Mouse (Mus musculus) liver, embryonic 11.5 days (tissue): ENCODE measurements around the gene Ss18l2. TPM values are rescaled to one million over a fixed set of nuclear protein-coding genes. Genes with fewer than 3 reads are reported as not detected.

Experiments
- ATAC-seq: fragments of 200-750 bp; cut with Nextera tagmentation; replicated peaks from 2 replicates; pipeline ENCODE4 v1.8.0; 2017; ENCODE audit warnings: moderate number of reproducible peaks, mild to moderate bottlenecking, moderate TSS enrichment, moderate library complexity; ENCODE audit not compliant: low FRiP score
- DNase-seq: peaks from one replicate; pipeline ENCODE4 v3.0.0-alpha.2; 2017; ENCODE audit warnings: low spot score
- H3K27ac ChIP-seq: fragments of 300-500 bp; sonication (generic); 2 replicates; pipeline ENCODE4 v1.5.1; 2014; ENCODE audit warnings: mild to moderate bottlenecking, low read depth, low read length, control low read depth
- H3K27me3 ChIP-seq: fragments of 300-500 bp; sonication (generic); replicated peaks from 2 replicates; pipeline ENCODE4 v1.6.1; 2014; ENCODE audit warnings: low read length, mixed read lengths; ENCODE audit not compliant: control insufficient read depth, insufficient read depth
- H3K36me3 ChIP-seq: fragments of 300-500 bp; sonication (generic); 2 replicates; pipeline ENCODE4 v1.6.1; 2014; ENCODE audit warnings: mild to moderate bottlenecking, low read length, moderate library complexity, mixed read lengths; ENCODE audit not compliant: control insufficient read depth, insufficient read depth
- H3K4me1 ChIP-seq: fragments of 300-500 bp; sonication (generic); replicated peaks from 2 replicates; pipeline ENCODE4 v1.6.1; 2014; ENCODE audit warnings: low read length, mixed read lengths; ENCODE audit not compliant: control insufficient read depth, insufficient read depth
- H3K4me2 ChIP-seq: fragments of 300-500 bp; sonication (generic); 2 replicates; pipeline ENCODE4 v1.6.1; 2014; ENCODE audit warnings: mild to moderate bottlenecking, control low read depth, moderate library complexity
- H3K4me3 ChIP-seq: fragments of 300-500 bp; sonication (generic); 2 replicates; pipeline ENCODE4 v1.5.1; 2014; ENCODE audit warnings: low read depth, low read length, control low read depth
- H3K9ac ChIP-seq: fragments of 300-500 bp; sonication (generic); 2 replicates; pipeline ENCODE4 v1.6.1; 2014; ENCODE audit warnings: low read depth, low read length, control low read depth
- H3K9me3 ChIP-seq: fragments of 300-500 bp; sonication (generic); 2 replicates; pipeline ENCODE4 v1.6.1; 2016; ENCODE audit warnings: low read length, inconsistent platforms, mixed read lengths; ENCODE audit not compliant: control insufficient read depth
- WGBS: fragments of 180-500 bp; shearing (Covaris S2); extraction: QIAGEN DNeasy Blood & Tissue Kit; methylation state at CpG from one replicate; pipeline ENCODE4 v1.1.7; 2014; 5-methylcytosine and 5-hydroxymethylcytosine counted together
- polyA plus RNA-seq: library from polyadenylated mRNA; unstranded; fragments of >200 nt; fragmentation: Nextera tagmentation; extraction: Ambion mirVana; gene quantifications from 2 replicates; pipeline ENCODE4 v1.2.1, GENCODE M21; 2014

Ss18l2 gene
- polyA plus RNA-seq, 1 experiment from 2014 or later = 118 TPM

DNA sequence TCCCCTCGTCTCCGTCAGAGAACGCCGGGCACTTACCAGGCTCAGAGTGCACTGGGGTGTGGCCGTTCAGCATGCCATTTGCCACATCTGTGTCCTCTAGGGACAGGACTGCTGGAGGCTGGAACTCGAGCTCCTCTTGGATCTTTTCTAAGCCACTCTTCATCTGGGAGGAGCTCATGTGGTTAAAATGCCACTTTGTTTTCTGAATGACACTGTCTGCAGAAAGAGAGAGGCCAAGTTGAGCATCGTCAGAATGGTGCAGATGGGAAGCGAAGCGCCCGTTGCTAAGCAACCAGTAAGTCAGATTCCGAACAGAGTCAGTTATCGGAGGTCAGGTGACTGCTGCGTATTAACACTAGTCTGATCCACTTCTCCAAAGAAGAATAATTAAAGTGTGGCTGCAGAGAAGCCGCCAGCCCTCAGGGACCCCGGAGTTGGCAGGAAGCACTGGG, 19.9 kb upstream of the Ss18l2 start:
- no peaks in the 10 kb centered on the region for H3K27me3 ChIP-seq
- H3K4me2 ChIP-seq = no peak overlapping the region
- WGBS = 89% methylated on average over 15 of the region's 15 CpGs
- no peaks in the 10 kb centered on the region for H3K4me1 ChIP-seq
- H3K27ac ChIP-seq = no peak overlapping the region
- H3K9me3 ChIP-seq = no peaks in the 10 kb centered on the region
- no peak for DNase-seq
- no peak for ATAC-seq
- H3K36me3 ChIP-seq = peaks cover 5% of the 10 kb centered on the region; the same call in 1 of the 2 replicates
- no peak overlapping the region for H3K9ac ChIP-seq
- H3K4me3 ChIP-seq = no peak overlapping the region

DNA sequence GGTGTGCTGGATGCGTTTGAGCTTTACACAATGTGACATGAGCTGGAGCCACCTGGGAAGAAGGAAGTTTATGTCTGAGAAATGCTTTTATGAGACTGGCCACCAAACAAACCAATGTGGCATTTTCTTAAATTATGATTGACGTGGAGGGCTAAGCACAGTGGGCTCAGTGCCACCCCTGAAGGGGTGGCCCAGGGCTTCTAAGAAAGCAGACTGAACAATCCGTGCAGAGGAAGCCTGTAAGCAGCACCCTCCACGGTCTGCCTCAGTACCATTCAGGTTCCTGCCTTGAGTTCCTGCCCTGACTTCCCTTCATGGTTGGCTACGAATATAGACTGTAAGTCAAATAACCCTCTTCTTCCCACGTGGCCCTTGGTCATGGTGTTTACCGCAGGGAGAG, 19.4 kb upstream of the Ss18l2 start:
- peaks cover 3% of the 10 kb centered on the region; the same call in 1 of the 2 replicates for H3K36me3 ChIP-seq
- no peak overlapping the region for H3K9ac ChIP-seq
- DNase-seq (no peak), ATAC-seq (no peak)
- H3K4me2 ChIP-seq = no peak overlapping the region
- WGBS = 87% methylated on average over 7 of the region's 7 CpGs
- no peak overlapping the region for H3K27ac ChIP-seq
- H3K9me3 ChIP-seq = no peaks in the 10 kb centered on the region
- H3K27me3 ChIP-seq = no peaks in the 10 kb centered on the region
- H3K4me1 ChIP-seq = no peaks in the 10 kb centered on the region
- no peak overlapping the region for H3K4me3 ChIP-seq

DNA sequence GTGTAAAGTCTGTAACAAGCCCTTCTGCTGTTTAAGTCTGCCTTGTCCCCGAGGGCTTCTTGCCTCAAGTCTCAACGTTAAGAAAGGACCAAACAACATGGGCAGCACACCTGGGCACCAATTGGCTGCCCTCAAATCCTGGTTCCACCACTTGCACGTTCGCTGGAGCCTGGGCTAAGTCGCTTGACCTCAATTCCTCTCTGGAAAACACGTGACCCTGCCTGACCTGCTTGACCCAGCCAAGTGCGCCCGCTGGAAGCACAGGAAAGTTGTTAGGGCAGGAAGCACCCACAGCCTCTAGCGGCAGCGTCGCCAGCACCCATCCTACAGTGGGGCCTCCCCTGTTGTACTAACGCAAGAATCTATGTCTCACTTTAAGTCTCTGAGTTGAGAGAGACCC, 15.4 kb upstream of the Ss18l2 start:
- DNase-seq = no peak

DNA sequence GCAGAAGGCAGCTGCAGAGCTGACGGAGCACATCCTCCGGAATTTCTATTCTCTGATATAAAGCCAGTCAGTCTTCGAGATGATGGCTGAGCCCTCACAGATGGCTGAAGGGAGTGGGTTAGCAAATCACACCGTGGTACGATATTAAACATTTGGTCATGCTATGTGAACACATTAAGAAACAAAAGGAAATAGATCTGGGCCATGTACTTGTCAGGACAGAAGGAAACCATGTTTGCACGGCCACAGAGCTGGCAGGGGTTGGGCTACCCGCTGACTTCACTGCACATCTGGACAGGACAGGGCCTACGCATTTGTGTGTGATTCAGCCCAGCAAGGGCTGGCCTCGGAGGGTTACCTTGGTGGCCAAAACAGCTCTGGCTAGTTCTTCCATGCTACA, 13.5 kb upstream of the Ss18l2 start:
- Histone ChIP-seq H3K36me3 (no peaks in the 10 kb centered on the region), H3K9me3 (no peaks in the 10 kb centered on the region), H3K4me2 (no peak overlapping the region), H3K9ac (no peak overlapping the region), H3K4me1 (no peaks in the 10 kb centered on the region), H3K27ac (no peak overlapping the region), H3K4me3 (no peak overlapping the region), H3K27me3 (no peaks in the 10 kb centered on the region)
- 91% methylated on average over 9 of the region's 9 CpGs for WGBS
- DNase-seq (no peak), ATAC-seq (no peak)

More for the DNA sequence above, 15.4 kb upstream of the Ss18l2 start:
- Histone ChIP-seq H3K27ac (no peak overlapping the region), H3K4me1 (no peaks in the 10 kb centered on the region), H3K9me3 (no peaks in the 10 kb centered on the region), H3K27me3 (no peaks in the 10 kb centered on the region), H3K9ac (no peak overlapping the region), H3K4me2 (no peak overlapping the region), H3K36me3 (no peaks in the 10 kb centered on the region), H3K4me3 (no peak overlapping the region)
- no peak for ATAC-seq
- 73% methylated on average over 12 of the region's 12 CpGs for WGBS

DNA sequence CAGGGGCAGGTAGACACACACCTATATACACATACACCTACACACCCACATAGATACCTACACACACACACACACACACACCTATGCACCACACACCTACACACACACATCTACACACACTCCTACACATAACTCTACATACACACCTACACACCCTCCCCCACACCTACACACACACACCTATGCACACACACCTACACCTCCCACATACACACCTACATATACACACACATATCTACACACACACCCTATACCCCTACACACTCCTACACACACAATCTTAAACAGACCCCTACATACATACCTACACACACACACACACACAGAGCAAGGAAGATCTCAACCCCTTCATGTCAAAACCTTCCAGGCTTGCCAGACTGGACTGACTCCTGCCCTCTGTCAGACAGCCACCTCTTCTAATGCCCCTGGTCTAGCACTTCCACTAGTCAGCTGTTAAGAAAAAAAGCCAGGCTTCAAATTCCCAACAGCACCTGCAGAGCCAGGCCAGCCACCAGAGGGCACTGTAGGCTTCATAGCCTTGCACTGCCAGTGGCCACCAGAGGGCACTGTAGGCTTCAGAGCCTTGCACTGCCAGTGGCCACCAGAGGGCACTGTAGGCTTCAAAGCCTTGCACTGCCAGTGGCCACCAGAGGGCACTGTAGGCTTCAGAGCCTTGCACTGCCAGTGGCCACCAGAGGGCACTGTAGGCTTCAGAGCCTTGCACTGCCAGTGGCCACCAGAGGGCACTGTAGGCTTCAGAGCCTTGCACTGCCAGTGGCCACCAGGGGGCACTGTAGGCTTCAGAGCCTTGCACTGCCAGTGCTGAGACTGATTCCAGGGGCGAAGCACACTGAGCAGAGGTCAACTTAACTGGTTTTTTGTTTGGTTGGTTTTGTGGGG, 12.7 kb upstream of the Ss18l2 start:
- no peak overlapping the region for H3K27ac ChIP-seq
- 95% methylated on average over 1 of the region's 1 CpGs for WGBS
- no peaks in the 10 kb centered on the region for H3K36me3 ChIP-seq
- H3K27me3 ChIP-seq = no peaks in the 10 kb centered on the region
- H3K9me3 ChIP-seq = no peaks in the 10 kb centered on the region
- ATAC-seq = no peak; the same call in 1 of the 2 replicates
- H3K4me3 ChIP-seq = no peak overlapping the region
- no peaks in the 10 kb centered on the region for H3K4me1 ChIP-seq
- H3K9ac ChIP-seq = no peak overlapping the region
- H3K4me2 ChIP-seq = no peak overlapping the region
- DNase-seq = no peak

DNA sequence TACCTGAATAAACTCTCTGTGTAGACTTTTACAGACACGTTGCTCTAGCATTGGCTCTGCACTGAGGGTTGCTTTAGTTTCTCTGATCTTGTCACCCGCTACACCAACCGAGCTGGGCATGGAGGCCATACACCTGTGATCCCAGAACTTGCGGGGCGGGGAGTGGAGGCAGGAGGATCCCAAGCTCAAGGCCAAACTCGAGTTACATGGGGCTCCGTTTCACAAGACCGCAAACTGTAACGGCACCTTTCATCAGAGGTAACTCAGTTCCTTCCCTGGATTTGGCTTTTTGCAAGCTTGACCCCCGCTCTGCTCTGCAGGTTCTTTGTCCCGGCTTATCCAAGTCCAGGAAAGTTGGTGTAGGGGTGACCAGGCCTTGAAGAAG, 5.9 kb upstream of the Ss18l2 start:
- H3K27me3 ChIP-seq = no peaks in the 10 kb centered on the region
- WGBS = 41% methylated on average over 11 of the region's 11 CpGs
- H3K36me3 ChIP-seq = no peaks in the 10 kb centered on the region
- no peak overlapping the region; the same call in 1 of the 2 replicates for H3K27ac ChIP-seq
- DNase-seq = no peak
- H3K4me2 ChIP-seq = peak overlapping the region; percentile 95
- peak overlapping the region; percentile 84 for H3K4me3 ChIP-seq
- H3K4me1 ChIP-seq = peaks cover 27% of the 10 kb centered on the region
- H3K9me3 ChIP-seq = no peaks in the 10 kb centered on the region
- peak overlapping the region; percentile 68 for H3K9ac ChIP-seq
- ATAC-seq = no peak

DNA sequence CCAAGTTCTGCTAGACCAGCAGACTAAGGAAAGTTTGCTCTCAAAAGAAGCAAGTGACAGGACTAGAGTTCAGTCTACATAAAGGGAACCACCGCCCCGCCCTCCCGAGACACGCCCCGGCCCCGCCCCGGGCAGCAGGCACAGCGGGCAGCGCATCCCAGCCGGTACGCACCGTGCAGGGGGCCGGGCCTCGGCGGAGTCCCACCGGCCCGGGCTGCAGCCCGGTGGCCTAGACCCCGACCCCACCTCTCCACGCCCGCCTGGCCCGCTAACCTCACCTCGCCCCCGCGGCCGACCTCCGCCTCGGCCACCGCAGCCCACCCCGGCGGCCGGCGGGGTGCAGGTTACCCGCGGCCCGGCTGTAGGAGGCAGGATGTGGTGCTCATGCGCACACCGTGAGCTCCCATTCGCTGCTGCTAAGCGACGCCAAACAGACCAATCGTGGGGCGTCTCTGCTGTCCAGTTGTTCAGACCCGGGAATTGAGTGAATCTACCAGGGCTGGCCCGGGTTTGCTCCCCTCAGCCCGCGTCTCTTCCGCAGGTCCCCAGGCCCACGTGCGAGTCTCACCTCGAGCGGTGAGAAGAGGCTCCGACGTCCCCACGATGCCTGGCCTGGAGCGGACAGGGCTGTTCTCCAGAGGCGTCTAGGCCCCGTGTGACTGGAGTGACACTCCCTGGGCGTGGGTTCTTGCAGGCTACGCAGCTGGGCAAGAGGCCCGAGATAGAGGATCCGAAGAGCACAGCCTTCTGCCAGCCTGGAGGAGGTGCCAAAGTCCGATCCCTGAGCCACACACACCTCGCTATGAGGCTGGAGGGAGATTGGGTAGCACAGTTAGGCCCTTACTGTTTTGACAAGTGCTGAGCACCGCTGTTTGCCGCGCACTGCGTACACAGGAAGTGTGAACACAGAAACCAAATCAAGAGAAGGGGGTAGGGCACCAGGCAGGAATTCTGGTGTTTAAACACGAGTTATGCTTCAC, 5.2 kb upstream of the Ss18l2 start, which contains the start of gene Sec22c:
Gene Sec22c (minus strand): TSS at position 845 of the 980 bp plus-strand sequence.
- ATAC-seq (peak; percentile 96), DNase-seq (peak; percentile 91)
- peak within 1 kb of the TSS; percentile 84 for H3K4me3 ChIP-seq
- 1% methylated on average over 62 of the region's 69 CpGs for whole genome bisulfite sequencing
- H3K4me2 ChIP-seq = peak within 1 kb of the TSS; percentile 95
- no peaks in the 10 kb centered on the region for H3K36me3 ChIP-seq
- peaks cover 32% of the 10 kb centered on the region for H3K4me1 ChIP-seq
- peak within 1 kb of the TSS; percentile 90 for H3K27ac ChIP-seq
- no peaks in the 10 kb centered on the region for H3K9me3 ChIP-seq
- H3K9ac ChIP-seq = peak within 1 kb of the TSS; percentile 78
- no peaks in the 10 kb centered on the region for H3K27me3 ChIP-seq

DNA sequence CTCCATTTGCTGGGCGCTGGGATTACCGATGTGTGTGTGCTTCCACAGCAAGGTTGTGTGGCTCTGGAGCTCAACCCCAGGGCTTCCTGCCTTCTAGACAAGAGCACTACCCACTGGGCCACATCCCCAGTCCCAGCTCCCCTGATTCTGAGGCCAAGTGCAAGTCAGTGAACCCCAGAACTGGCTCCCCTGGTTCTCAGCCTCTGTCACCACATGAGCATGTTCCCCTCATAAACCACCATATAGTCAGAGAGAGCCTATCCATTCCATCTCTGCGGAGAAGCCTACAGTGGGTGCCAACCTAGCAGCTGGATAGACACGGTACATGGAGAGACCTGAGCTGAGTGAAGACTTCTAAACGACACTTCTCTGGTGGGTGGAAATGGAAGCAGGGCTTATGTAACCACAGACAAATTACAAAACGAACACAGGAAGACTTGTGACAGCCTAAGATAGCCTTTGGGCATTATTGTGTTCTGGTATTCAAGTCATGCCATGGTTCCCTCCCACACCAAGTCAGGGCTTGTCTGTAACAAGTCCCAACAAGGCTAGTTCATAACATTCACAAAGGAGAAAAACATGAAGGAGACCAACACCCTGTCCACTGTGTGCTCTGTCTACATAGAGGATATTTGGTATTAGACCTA, 4.0 kb upstream of the Ss18l2 start:
- Histone ChIP-seq H3K4me1 (peaks cover 33% of the 10 kb centered on the region), H3K36me3 (no peaks in the 10 kb centered on the region), H3K27me3 (no peaks in the 10 kb centered on the region), H3K4me3 (no peak overlapping the region), H3K9ac (peak overlapping the region; percentile 78; the same call in 1 of the 2 replicates), H3K27ac (0 out of 2 replicates have a peak overlapping the region, but pooled peaks have one; percentile 90), H3K4me2 (peak overlapping the region; percentile 95), H3K9me3 (no peaks in the 10 kb centered on the region)
- no peak for ATAC-seq
- 74% methylated on average over 6 of the region's 6 CpGs for WGBS
- no peak for DNase-seq
